Mouse (Mus musculus) forebrain, embryonic 15.5 days (tissue): ENCODE results near the gene Slc29a2. TPM values are rescaled to one million over a fixed set of nuclear protein-coding genes. Genes with fewer than 3 reads are reported as not detected.

Source experiments
- ATAC-seq: fragments of 200-750 bp; cut with Nextera tagmentation; replicated peaks from 2 replicates; pipeline ENCODE4 v1.8.0; 2017; ENCODE audit warnings: mild to moderate bottlenecking, moderate TSS enrichment, moderate library complexity
- H3K27ac ChIP-seq: fragments of 300-500 bp; sonication (generic); replicated peaks from 2 replicates; pipeline ENCODE4 v1.5.1; 2015; ENCODE audit warnings: mild to moderate bottlenecking, inconsistent platforms
- H3K27me3 ChIP-seq: fragments of 300-500 bp; sonication (generic); 2 replicates; pipeline ENCODE4 v1.6.1; 2015; ENCODE audit warnings: inconsistent platforms
- H3K36me3 ChIP-seq: fragments of 300-500 bp; sonication (generic); 2 replicates; pipeline ENCODE4 v1.6.1; 2015; ENCODE audit warnings: mild to moderate bottlenecking, inconsistent platforms
- H3K4me1 ChIP-seq: fragments of 300-500 bp; sonication (generic); 2 replicates; pipeline ENCODE4 v1.6.1; 2015; ENCODE audit warnings: inconsistent platforms
- H3K4me2 ChIP-seq: fragments of 300-500 bp; sonication (generic); replicated peaks from 2 replicates; pipeline ENCODE4 v1.6.1; 2015; ENCODE audit warnings: mild to moderate bottlenecking, inconsistent platforms
- H3K4me3 ChIP-seq: fragments of 300-500 bp; sonication (generic); 2 replicates; pipeline ENCODE4 v1.5.1; 2015; ENCODE audit warnings: mild to moderate bottlenecking, inconsistent platforms
- H3K9ac ChIP-seq: fragments of 300-500 bp; sonication (generic); replicated peaks from 2 replicates; pipeline ENCODE4 v1.6.1; 2015; ENCODE audit warnings: mild to moderate bottlenecking, inconsistent platforms
- H3K9me3 ChIP-seq: fragments of 300-500 bp; sonication (generic); 2 replicates; pipeline ENCODE4 v1.6.1; 2016; ENCODE audit warnings: inconsistent platforms
- WGBS: fragments of 180-500 bp; shearing (Covaris S2); methylation state at CpG from one replicate; pipeline ENCODE4 v1.1.7; 2015; ENCODE audit warnings: mixed read lengths; 5-methylcytosine and 5-hydroxymethylcytosine counted together
- polyA plus RNA-seq: library from polyadenylated mRNA; unstranded; fragments of >200 nt; fragmentation: Nextera tagmentation; extraction: Ambion mirVana; gene quantifications from 2 replicates; pipeline ENCODE4 v1.2.1, GENCODE M21; 2015

Slc29a2 gene
- polyA plus RNA-seq, 1 experiment from 2014 or later, result 10.4 TPM

- Histone ChIP-seq H3K27me3 (peaks cover 4% of the 10 kb centered on the region; the same call in 1 of the 2 replicates), H3K36me3 (no peaks in the 10 kb centered on the region), H3K4me3 (no peak overlapping the region), H3K9me3 (no peaks in the 10 kb centered on the region), H3K9ac (no peak overlapping the region), H3K27ac (no peak overlapping the region), H3K4me1 (peaks cover 32% of the 10 kb centered on the region), H3K4me2 (no peak overlapping the region)
- ATAC-seq, result no peak
- WGBS, result 70% methylated on average over 7 of the region's 7 CpGs
These were observed 41.4 kb downstream of the Slc29a2 start for GRCm38 (mm10) chr19:5065104-5065503.

GRCm38 (mm10) chr19:5067040-5067799 is 43.6 kb downstream of the Slc29a2 start:
- 13% methylated on average over 15 of the region's 15 CpGs for WGBS
- Histone ChIP-seq H3K4me3 (peak overlapping the region; percentile 38), H3K27ac (no peak overlapping the region), H3K27me3 (peaks cover 4% of the 10 kb centered on the region; the same call in 1 of the 2 replicates), H3K4me1 (peaks cover 33% of the 10 kb centered on the region), H3K9me3 (no peaks in the 10 kb centered on the region), H3K4me2 (peak overlapping the region; percentile 73), H3K36me3 (no peaks in the 10 kb centered on the region), H3K9ac (peak overlapping the region; percentile 42)
- ATAC-seq, result no peak

- WGBS, result under 1% methylated on average over 50 of the region's 56 CpGs
- peak; percentile 14 for ATAC-seq
- Histone ChIP-seq H3K9ac (peak within 1 kb of the TSS; percentile 42), H3K4me2 (peak within 1 kb of the TSS; percentile 73), H3K9me3 (no peaks in the 10 kb centered on the region), H3K4me1 (peaks cover 41% of the 10 kb centered on the region), H3K36me3 (no peaks in the 10 kb centered on the region), H3K27me3 (peaks cover 4% of the 10 kb centered on the region; the same call in 1 of the 2 replicates), H3K27ac (no peak within 1 kb of the TSS), H3K4me3 (peak within 1 kb of the TSS; percentile 38)
These were observed 44.4 kb downstream of the Slc29a2 start, which contains the start of gene Cd248 for GRCm38 (mm10) chr19:5067867-5068569. Gene Cd248 (plus strand): TSS chr19:5068078.

GRCm38 (mm10) chr19:5068570-5069234 is 45.0 kb downstream of the Slc29a2 start:
- Histone ChIP-seq H3K4me1 (peaks cover 42% of the 10 kb centered on the region), H3K27me3 (peaks cover 4% of the 10 kb centered on the region; the same call in 1 of the 2 replicates), H3K27ac (no peak overlapping the region), H3K4me2 (peak overlapping the region; percentile 73), H3K9me3 (no peaks in the 10 kb centered on the region), H3K4me3 (peak overlapping the region; percentile 38), H3K36me3 (no peaks in the 10 kb centered on the region), H3K9ac (peak overlapping the region; percentile 42)
- no peak for ATAC-seq
- WGBS, result 33% methylated on average over 21 of the region's 21 CpGs

- Histone ChIP-seq H3K4me3 (0 out of 2 replicates have a peak overlapping the region, but pooled peaks have one; percentile 5), H3K9me3 (no peaks in the 10 kb centered on the region), H3K4me2 (no peak overlapping the region), H3K4me1 (peaks cover 42% of the 10 kb centered on the region), H3K27me3 (peaks cover 4% of the 10 kb centered on the region; the same call in 1 of the 2 replicates), H3K9ac (no peak overlapping the region), H3K27ac (no peak overlapping the region), H3K36me3 (no peaks in the 10 kb centered on the region)
- ATAC-seq, result no peak
- WGBS, result 83% methylated on average over 5 of the region's 5 CpGs
These were observed 45.8 kb downstream of the Slc29a2 start for GRCm38 (mm10) chr19:5069486-5069885.

DNA sequence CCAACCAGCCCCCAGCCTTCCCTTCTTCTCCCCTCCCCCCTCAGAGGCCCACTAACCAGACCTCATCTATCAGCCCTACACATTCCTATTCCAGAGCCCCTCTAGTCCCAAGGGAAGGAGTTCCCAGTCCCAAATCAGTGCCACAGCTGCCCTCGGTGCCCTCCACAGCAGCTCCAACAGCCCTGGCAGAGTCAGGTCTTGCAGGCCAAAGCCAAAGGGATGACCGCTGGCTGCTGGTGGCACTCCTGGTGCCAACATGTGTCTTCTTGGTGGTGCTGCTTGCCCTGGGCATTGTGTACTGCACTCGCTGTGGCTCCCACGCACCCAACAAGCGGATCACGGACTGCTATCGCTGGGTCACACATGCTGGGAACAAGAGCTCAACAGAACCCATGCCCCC is 46.3 kb downstream of the Slc29a2 start:
- 85% methylated on average over 7 of the region's 7 CpGs for WGBS
- Histone ChIP-seq H3K4me2 (no peak overlapping the region), H3K36me3 (no peaks in the 10 kb centered on the region), H3K4me1 (peaks cover 42% of the 10 kb centered on the region), H3K4me3 (no peak overlapping the region), H3K27ac (no peak overlapping the region), H3K9ac (no peak overlapping the region), H3K9me3 (no peaks in the 10 kb centered on the region), H3K27me3 (peaks cover 4% of the 10 kb centered on the region; the same call in 1 of the 2 replicates)
- ATAC-seq, result no peak

DNA sequence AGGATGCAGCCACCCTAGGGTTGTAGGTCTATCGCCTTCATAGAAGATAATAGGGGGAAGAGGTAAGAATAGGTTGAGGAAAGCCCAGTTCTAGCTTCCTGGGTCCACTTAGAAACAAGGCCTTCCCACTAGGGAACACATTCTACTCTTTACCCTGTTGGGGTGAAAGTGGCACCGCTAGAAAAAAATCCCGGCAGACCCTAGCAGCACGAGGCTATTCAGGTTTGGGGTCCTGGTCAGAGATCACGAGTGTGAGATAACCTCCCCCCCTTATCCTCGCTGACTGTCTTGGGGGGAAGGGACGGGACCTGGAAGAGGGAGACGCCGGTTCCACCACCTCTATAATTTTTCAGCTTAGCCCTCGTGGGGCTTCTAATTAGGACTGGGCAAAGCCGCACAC is 47.4 kb downstream of the Slc29a2 start:
- Histone ChIP-seq H3K4me3 (peak overlapping the region; percentile 45), H3K9me3 (no peaks in the 10 kb centered on the region), H3K27me3 (peaks cover 4% of the 10 kb centered on the region; the same call in 1 of the 2 replicates), H3K9ac (peak overlapping the region; percentile 49), H3K4me2 (peak overlapping the region; percentile 66), H3K4me1 (peaks cover 42% of the 10 kb centered on the region), H3K27ac (peak overlapping the region; percentile 60), H3K36me3 (no peaks in the 10 kb centered on the region)
- WGBS, result 9% methylated on average over 11 of the region's 11 CpGs
- no peak for ATAC-seq

DNA sequence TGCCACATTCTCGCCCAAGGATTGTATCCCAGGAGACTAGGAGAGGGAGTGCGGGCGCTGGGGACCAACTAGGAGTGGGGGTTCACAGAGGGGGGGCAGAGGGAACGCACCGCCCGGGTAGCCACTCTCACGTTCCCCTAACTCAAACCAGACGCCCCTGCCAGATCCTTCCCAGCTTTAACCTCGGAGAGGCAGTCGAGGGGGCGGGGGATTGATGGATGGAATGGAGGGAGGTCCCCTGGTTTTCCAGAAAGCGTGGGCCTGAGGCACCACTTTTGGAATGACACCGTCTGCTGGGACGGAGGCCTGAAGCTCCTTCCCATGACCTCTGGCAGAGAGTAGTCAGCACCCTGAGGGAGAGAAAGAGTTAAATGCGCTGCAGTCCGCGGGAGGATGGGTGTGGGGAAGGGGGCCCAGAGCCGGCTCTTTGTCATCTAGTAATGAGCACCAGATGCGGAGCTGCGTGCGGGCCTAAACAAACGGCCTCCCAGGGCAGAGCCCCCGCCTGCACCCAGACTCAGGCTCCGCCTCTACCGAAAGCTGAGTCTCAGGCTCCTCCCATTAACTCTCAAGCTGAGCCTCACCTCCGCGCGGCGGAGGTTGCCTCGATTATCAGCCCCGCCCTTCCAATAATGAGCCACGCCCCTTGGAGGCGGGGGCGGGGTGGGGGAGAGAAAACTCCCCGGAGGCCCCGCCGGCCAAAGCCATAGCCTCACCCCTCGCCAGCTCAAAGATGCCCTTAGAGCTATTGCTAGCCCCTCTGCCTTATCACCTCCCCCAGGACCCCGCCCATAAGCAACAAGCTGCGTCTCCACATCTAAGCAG is 48.1 kb downstream of the Slc29a2 start:
- H3K4me2 ChIP-seq, result peak overlapping the region; percentile 66

GRCm38 (mm10) chr19:5072389-5073019 is 48.8 kb downstream of the Slc29a2 start:
- 2% methylated on average over 20 of the region's 20 CpGs for WGBS
- H3K36me3 ChIP-seq, result no peaks in the 10 kb centered on the region
- peaks cover 36% of the 10 kb centered on the region for H3K4me1 ChIP-seq
- H3K9ac ChIP-seq, result peak overlapping the region; percentile 49
- no peaks in the 10 kb centered on the region for H3K9me3 ChIP-seq
- ATAC-seq, result peak; percentile 13; the same call in 1 of the 2 replicates
- no peaks in the 10 kb centered on the region; the same call in 1 of the 2 replicates for H3K27me3 ChIP-seq
- H3K27ac ChIP-seq, result peak overlapping the region; percentile 60; the same call in 1 of the 2 replicates
- peak overlapping the region; percentile 45 for H3K4me3 ChIP-seq
- peak overlapping the region; percentile 66 for H3K4me2 ChIP-seq

More for the DNA sequence above, 48.1 kb downstream of the Slc29a2 start:
- Histone ChIP-seq H3K36me3 (no peaks in the 10 kb centered on the region), H3K4me3 (peak overlapping the region; percentile 45), H3K9me3 (no peaks in the 10 kb centered on the region), H3K27ac (peak overlapping the region; percentile 60), H3K27me3 (peaks cover 4% of the 10 kb centered on the region; the same call in 1 of the 2 replicates), H3K9ac (peak overlapping the region; percentile 49), H3K4me1 (peaks cover 42% of the 10 kb centered on the region)
- peak; percentile 79 for ATAC-seq
- under 1% methylated on average over 40 of the region's 40 CpGs for WGBS

DNA sequence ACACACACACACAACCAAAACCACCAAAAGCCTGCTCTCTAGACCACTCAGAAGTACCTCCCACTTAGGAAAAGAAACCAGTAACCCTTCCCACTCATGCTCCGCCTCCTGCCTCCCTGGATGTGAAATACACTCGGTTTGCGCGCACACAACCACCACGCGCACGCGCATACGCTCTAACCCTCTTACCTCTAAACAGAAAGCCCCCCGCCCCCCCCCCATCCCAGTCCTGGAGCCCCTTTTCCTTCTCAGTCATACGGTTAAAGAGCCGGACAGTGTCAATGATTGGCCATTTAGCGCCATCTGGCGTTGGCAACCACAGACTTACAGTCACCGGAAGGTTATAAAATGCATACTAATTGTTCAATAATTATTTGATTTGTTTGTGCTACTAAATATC is 49.4 kb downstream of the Slc29a2 start:
- H3K9me3 ChIP-seq, result no peaks in the 10 kb centered on the region
- H3K4me3 ChIP-seq, result peak overlapping the region; percentile 24
- H3K36me3 ChIP-seq, result no peaks in the 10 kb centered on the region
- no peak overlapping the region for H3K27ac ChIP-seq
- WGBS, result 1% methylated on average over 15 of the region's 15 CpGs
- H3K4me2 ChIP-seq, result peak overlapping the region; percentile 66
- no peaks in the 10 kb centered on the region; the same call in 1 of the 2 replicates for H3K27me3 ChIP-seq
- no peak; the same call in 1 of the 2 replicates for ATAC-seq
- H3K4me1 ChIP-seq, result peaks cover 31% of the 10 kb centered on the region
- H3K9ac ChIP-seq, result no peak overlapping the region
